Mouse (Mus musculus): ENCODE results near the gene Tacc2. TPM values are rescaled to one million over a fixed set of nuclear protein-coding genes. Genes with fewer than 3 reads are reported as not detected.

Tacc2 gene
- total and polyA plus RNA-seq, 3 experiments: 3.5 to 21.5 TPM; not detected in 1

DNA sequence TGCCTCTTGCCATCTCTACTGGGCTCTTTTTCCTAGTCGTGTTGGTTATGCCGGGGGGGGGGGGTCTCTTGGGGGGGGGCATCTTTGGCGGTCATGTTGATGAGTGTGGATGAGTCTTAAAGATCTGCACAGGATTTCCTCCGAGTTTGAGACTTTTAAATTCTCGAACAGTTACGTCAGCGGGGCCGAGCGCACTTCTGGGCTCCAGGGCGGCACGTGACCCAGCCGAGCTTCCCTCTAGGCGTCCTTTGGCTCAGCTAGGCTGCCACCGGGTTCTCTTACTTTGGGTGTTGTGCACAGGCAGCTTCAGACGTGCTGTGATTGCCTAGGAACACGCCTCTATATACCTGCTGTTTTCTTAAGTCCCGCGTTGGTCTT is 69.5 kb downstream of the Tacc2 start:
- no peaks in the 10 kb centered on the region for H3K27me3 ChIP-seq (ENCODE audit: control insufficient read depth in 1 of 2, insufficient read depth in 2 of 2, low read length in 2 of 2)
- H3K27ac ChIP-seq (ENCODE audit: control insufficient read depth, low read depth, low read length): peak overlapping the region; percentile 76
- peak overlapping the region; percentile 73 for H3K9ac ChIP-seq (ENCODE audit: control insufficient read depth, low read depth, low read length, poor library complexity, severe bottlenecking)
- H3K4me3 ChIP-seq (ENCODE audit: control insufficient read depth in 1 of 2, insufficient read depth in 1 of 2, low read depth in 2 of 2, low read length in 2 of 2): peak overlapping the region; percentile 62 to 87
- H3K79me2 ChIP-seq (ENCODE audit: control insufficient read depth, insufficient read depth, low read length, poor library complexity): peaks cover 5% of the 10 kb centered on the region
- peaks cover 5 to 13% of the 10 kb centered on the region in 2 experiments; a peak in 3 of 4 replicates for H3K4me1 ChIP-seq (ENCODE audit: control insufficient read depth in 1 of 2, insufficient read depth in 2 of 2, low read length in 2 of 2)
- H3K36me3 ChIP-seq (ENCODE audit: control insufficient read depth in 1 of 2, insufficient read depth in 2 of 2, low read length in 2 of 2): peaks cover 0 to 12% of the 10 kb centered on the region in 2 experiments; a peak in 2 of 4 replicates
- no peaks in the 10 kb centered on the region for H3K9me3 ChIP-seq (replicated peaks; ENCODE audit: insufficient read depth, low read length)
- peak; percentile 89 for DNase-seq (ENCODE audit: low read depth, low spot score)
- TF ChIP-seq ZC3H11A (IDR thresholded peaks at IDR 0.05; ENCODE audit: low read depth, low read length) (no peak), MAX (IDR thresholded peaks at IDR 0.05; ENCODE audit: low read length) (peak; percentile 94), POLR2AphosphoS5 (IDR thresholded peaks at IDR 0.05; ENCODE audit: borderline replicate concordance, low read depth, low read length) (no peak), ZNF384 (IDR thresholded peaks at IDR 0.05; ENCODE audit: low read depth, low read length) (no peak), HCFC1 (IDR thresholded peaks at IDR 0.05; ENCODE audit: low read depth, low read length) (0 out of 2 replicates have a peak, but pooled peaks have one; percentile 22), ZKSCAN1 (IDR thresholded peaks at IDR 0.05; ENCODE audit: low read depth, low read length) (no peak), MYB (IDR thresholded peaks at IDR 0.05; ENCODE audit: low read depth, low read length) (no peak), CTCF (IDR thresholded peaks at IDR 0.05 in 2 of 3, conservative IDR thresholded peaks at IDR 0.05 in 1 of 3; ENCODE audit: control insufficient read depth in 1 of 3, insufficient read depth in 1 of 3, low read depth in 2 of 3, low read length in 3 of 3, poor library complexity in 1 of 3, severe bottlenecking in 1 of 3) (no peak), NRF1 (IDR thresholded peaks at IDR 0.05; ENCODE audit: insufficient read depth, low read depth, low read length, poor library complexity, severe bottlenecking) (no peak), MYC (IDR thresholded peaks at IDR 0.05; ENCODE audit: low read depth, low read length) (no peak), GATA1 (IDR thresholded peaks at IDR 0.05; ENCODE audit: low read depth, low read length) (no peak), ZMIZ1 (IDR thresholded peaks at IDR 0.05; ENCODE audit: low read depth, low read length) (no peak), CHD2 (IDR thresholded peaks at IDR 0.05; ENCODE audit: low read length) (no peak), BHLHE40 (IDR thresholded peaks at IDR 0.05; ENCODE audit: borderline replicate concordance, low read depth, low read length) (peak; percentile 95), ETS1 (IDR thresholded peaks at IDR 0.05; ENCODE audit: low read depth, low read length) (0 out of 2 replicates have a peak, but pooled peaks have one; percentile 22), MAZ (IDR thresholded peaks at IDR 0.05; ENCODE audit: low read depth, low read length) (no peak), RAD21 (IDR thresholded peaks at IDR 0.05; ENCODE audit: low read depth, low read length) (no peak), USF2 (IDR thresholded peaks at IDR 0.05; ENCODE audit: borderline replicate concordance in 1 of 2, insufficient read depth in 1 of 2, low read depth in 1 of 2, low read length in 2 of 2) (peak; percentile 80 to 93), EP300 (IDR thresholded peaks at IDR 0.05; ENCODE audit: low read depth in 1 of 2, low read length in 2 of 2) (peak in 1 of 2 experiments; percentile 4; a peak in 1 of 4 replicates), TAL1 (IDR thresholded peaks at IDR 0.05; ENCODE audit: low read length) (no peak), KAT2A (conservative IDR thresholded peaks at IDR 0.05; ENCODE audit: low read depth, low read length) (no peak; the same call in 1 of the 2 replicates), UBTF (IDR thresholded peaks at IDR 0.05; ENCODE audit: borderline replicate concordance, insufficient read depth, low read depth, low read length) (no peak), NELFE (IDR thresholded peaks at IDR 0.05; ENCODE audit: low read depth, low read length) (peak; percentile 33), SIN3A (IDR thresholded peaks at IDR 0.05; ENCODE audit: low read length) (no peak; the same call in 1 of the 2 replicates), TBP (IDR thresholded peaks at IDR 0.05; ENCODE audit: low read depth, low read length) (peak; percentile 55; the same call in 1 of the 2 replicates), JUND (IDR thresholded peaks at IDR 0.05; ENCODE audit: low read depth, low read length) (no peak), POLR2A (IDR thresholded peaks at IDR 0.05; ENCODE audit: control insufficient read depth in 1 of 2, insufficient read depth in 1 of 2, low read depth in 1 of 2, low read length in 2 of 2, poor library complexity in 1 of 2) (peak in 1 of 2 experiments; percentile 37; a peak in 1 of 4 replicates), RCOR1 (IDR thresholded peaks at IDR 0.05; ENCODE audit: low read depth, low read length) (no peak), ELF1 (IDR thresholded peaks at IDR 0.05; ENCODE audit: low read depth, low read length) (no peak), MEF2A (IDR thresholded peaks at IDR 0.05; ENCODE audit: extremely low read depth, insufficient replicate concordance, low read depth, low read length, poor library complexity, severe bottlenecking) (no peak), MAFK (IDR thresholded peaks at IDR 0.05; ENCODE audit: borderline replicate concordance, low read depth, low read length) (no peak), USF1 (IDR thresholded peaks at IDR 0.05; ENCODE audit: low read depth, low read length) (peak; percentile 99), MXI1 (IDR thresholded peaks at IDR 0.05; ENCODE audit: low read depth, low read length) (no peak), SMC3 (IDR thresholded peaks at IDR 0.05; ENCODE audit: low read depth, low read length) (no peak), TCF12 (IDR thresholded peaks at IDR 0.05; ENCODE audit: low read depth, low read length) (peak; percentile 6; the same call in 1 of the 2 replicates), POLR2AphosphoS2 (IDR thresholded peaks at IDR 0.05; ENCODE audit: low read length) (no peak), E2F4 (IDR thresholded peaks at IDR 0.05; ENCODE audit: borderline replicate concordance, low read depth, low read length) (no peak)
